Mouse (Mus musculus) lung, postnatal 0 days (tissue): Measurements from ENCODE around the gene Dtnbp1.

Experiments
- CTCF ChIP-seq: IDR thresholded peaks from 2 replicates; pipeline ENCODE4 v1.5.1; 2016; ENCODE audit warnings: antibody characterized with exemption, mild to moderate bottlenecking
- EP300 ChIP-seq: IDR thresholded peaks from 2 replicates; pipeline ENCODE4 v1.6.1; 2016; ENCODE audit warnings: antibody characterized with exemption, mild to moderate bottlenecking, control low read depth

GRCm38 (mm10) chr13:45003026-45003425 is 1.1 kb upstream of the Dtnbp1 start:
- no peak for TF ChIP-seq CTCF
- TF ChIP-seq EP300 = no peak
